Mouse (Mus musculus) lung, embryonic 15.5 days (tissue): ENCODE data around the gene Cnpy1. TPM values are rescaled to one million over a fixed set of nuclear protein-coding genes. Genes with fewer than 3 reads are reported as not detected.

ENCODE experiments used
- ATAC-seq: fragments of 200-750 bp; cut with Nextera tagmentation; 2 replicates; pipeline ENCODE4 v1.8.0; 2017; ENCODE audit warnings: moderate number of reproducible peaks, borderline replicate concordance; ENCODE audit not compliant: low FRiP score, low TSS enrichment; ENCODE audit errors: extremely low read depth
- H3K27ac ChIP-seq: fragments of 300-500 bp; sonication (generic); 2 replicates; pipeline ENCODE4 v1.5.1; 2015; ENCODE audit warnings: moderate library complexity, mild to moderate bottlenecking, inconsistent platforms
- H3K27me3 ChIP-seq: fragments of 300-500 bp; sonication (generic); 2 replicates; pipeline ENCODE4 v1.6.1; 2015; ENCODE audit warnings: inconsistent platforms
- H3K36me3 ChIP-seq: fragments of 300-500 bp; sonication (generic); 2 replicates; pipeline ENCODE4 v1.6.1; 2015; ENCODE audit warnings: inconsistent platforms
- H3K4me1 ChIP-seq: fragments of 300-500 bp; sonication (generic); 2 replicates; pipeline ENCODE4 v1.6.1; 2015; ENCODE audit warnings: inconsistent platforms
- H3K4me2 ChIP-seq: fragments of 300-500 bp; sonication (generic); 2 replicates; pipeline ENCODE4 v1.6.1; 2015; ENCODE audit warnings: inconsistent platforms, mild to moderate bottlenecking, moderate library complexity
- H3K4me3 ChIP-seq: fragments of 300-500 bp; sonication (generic); 2 replicates; pipeline ENCODE4 v1.5.1; 2015; ENCODE audit warnings: mild to moderate bottlenecking, inconsistent platforms
- H3K9ac ChIP-seq: fragments of 300-500 bp; sonication (generic); 2 replicates; pipeline ENCODE4 v1.6.1; 2015; ENCODE audit warnings: inconsistent platforms
- H3K9me3 ChIP-seq: fragments of 300-500 bp; sonication (generic); 2 replicates; pipeline ENCODE4 v1.6.1; 2016; ENCODE audit warnings: inconsistent platforms
- WGBS: fragments of 180-500 bp; shearing (Covaris S2); methylation state at CpG from one replicate; pipeline ENCODE4 v1.1.7; 2015; 5-methylcytosine and 5-hydroxymethylcytosine counted together
- polyA plus RNA-seq: library from polyadenylated mRNA; unstranded; fragments of >200 nt; fragmentation: Nextera tagmentation; extraction: Ambion mirVana; gene quantifications from 2 replicates; pipeline ENCODE4 v1.2.1, GENCODE M21; 2015

The Cnpy1 gene
- polyA plus RNA-seq, 1 experiment from 2014 or later: 0.56 TPM

- ATAC-seq: no peak
- no peak overlapping the region for H3K9ac ChIP-seq
- H3K4me1 ChIP-seq: no peaks in the 10 kb centered on the region
- H3K4me3 ChIP-seq: no peak overlapping the region
- H3K27me3 ChIP-seq: peaks cover 97% of the 10 kb centered on the region
- H3K4me2 ChIP-seq: no peak overlapping the region
- H3K36me3 ChIP-seq: no peaks in the 10 kb centered on the region
- H3K27ac ChIP-seq: no peak overlapping the region
- WGBS: 3% methylated on average over 10 of the region's 10 CpGs
- H3K9me3 ChIP-seq: no peaks in the 10 kb centered on the region
Measured at GRCm38 (mm10) chr5:28175570-28175919, 70.1 kb downstream of the Cnpy1 start.

DNA sequence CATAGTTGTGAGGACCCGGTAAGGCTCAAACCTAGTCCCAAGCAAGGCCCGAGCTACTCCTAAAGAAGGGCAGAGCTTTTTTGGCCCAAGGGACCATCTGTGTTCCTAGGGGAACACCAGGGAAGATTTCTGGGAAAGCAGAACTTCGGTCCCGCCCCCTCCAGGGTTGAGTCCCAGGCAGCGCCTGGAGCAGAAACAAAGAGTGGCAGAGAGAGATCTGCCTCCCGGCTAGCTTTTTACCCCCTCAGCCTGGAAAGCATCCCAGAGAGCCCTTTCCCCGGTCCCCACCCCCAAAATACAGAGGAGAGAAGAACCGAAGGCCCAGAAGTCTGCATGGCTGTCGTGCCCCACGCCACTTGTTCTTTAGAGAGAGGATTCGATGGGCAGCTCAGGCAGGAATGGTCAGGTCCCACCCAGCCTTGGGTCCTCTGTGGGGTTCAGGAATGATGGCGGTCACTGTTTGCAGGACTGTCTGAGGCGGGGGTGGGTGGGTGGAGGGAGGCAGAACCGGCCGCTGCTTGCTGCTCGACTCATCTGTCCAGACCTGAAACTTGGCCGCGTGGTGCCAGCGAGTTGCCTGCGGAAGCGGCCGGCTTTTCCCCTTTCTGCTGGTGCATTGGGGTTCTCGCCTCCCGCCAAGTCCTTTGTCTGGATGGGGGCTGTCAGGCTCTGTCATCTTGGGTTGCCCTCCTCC, 70.6 kb downstream of the Cnpy1 start:
- under 1% methylated on average over 24 of the region's 24 CpGs for whole genome bisulfite sequencing
- H3K27ac ChIP-seq: no peak overlapping the region
- no peaks in the 10 kb centered on the region for H3K4me1 ChIP-seq
- no peaks in the 10 kb centered on the region for H3K36me3 ChIP-seq
- H3K9me3 ChIP-seq: no peaks in the 10 kb centered on the region
- H3K27me3 ChIP-seq: peaks cover 95% of the 10 kb centered on the region
- H3K4me3 ChIP-seq: no peak overlapping the region
- no peak for ATAC-seq
- no peak overlapping the region for H3K9ac ChIP-seq
- H3K4me2 ChIP-seq: no peak overlapping the region

GRCm38 (mm10) chr5:28174086-28174485, 71.5 kb downstream of the Cnpy1 start:
- ATAC-seq: no peak
- peaks cover 95% of the 10 kb centered on the region for H3K27me3 ChIP-seq

GRCm38 (mm10) chr5:28173674-28174073, 71.9 kb downstream of the Cnpy1 start:
- 10% methylated on average over 1 of the region's 1 CpGs for WGBS
- Histone ChIP-seq H3K4me1 (peaks cover 3% of the 10 kb centered on the region; the same call in 1 of the 2 replicates), H3K9ac (no peak overlapping the region), H3K36me3 (no peaks in the 10 kb centered on the region), H3K27ac (no peak overlapping the region), H3K9me3 (no peaks in the 10 kb centered on the region), H3K4me3 (no peak overlapping the region), H3K27me3 (peaks cover 95% of the 10 kb centered on the region), H3K4me2 (no peak overlapping the region)
- no peak for ATAC-seq

More at GRCm38 (mm10) chr5:28174086-28174485, 71.5 kb downstream of the Cnpy1 start:
- H3K36me3 ChIP-seq: no peaks in the 10 kb centered on the region
- WGBS: 1% methylated on average over 8 of the region's 9 CpGs
- H3K27ac ChIP-seq: no peak overlapping the region
- H3K9ac ChIP-seq: no peak overlapping the region
- H3K4me3 ChIP-seq: no peak overlapping the region
- no peaks in the 10 kb centered on the region for H3K9me3 ChIP-seq
- H3K4me2 ChIP-seq: no peak overlapping the region
- H3K4me1 ChIP-seq: no peaks in the 10 kb centered on the region

DNA sequence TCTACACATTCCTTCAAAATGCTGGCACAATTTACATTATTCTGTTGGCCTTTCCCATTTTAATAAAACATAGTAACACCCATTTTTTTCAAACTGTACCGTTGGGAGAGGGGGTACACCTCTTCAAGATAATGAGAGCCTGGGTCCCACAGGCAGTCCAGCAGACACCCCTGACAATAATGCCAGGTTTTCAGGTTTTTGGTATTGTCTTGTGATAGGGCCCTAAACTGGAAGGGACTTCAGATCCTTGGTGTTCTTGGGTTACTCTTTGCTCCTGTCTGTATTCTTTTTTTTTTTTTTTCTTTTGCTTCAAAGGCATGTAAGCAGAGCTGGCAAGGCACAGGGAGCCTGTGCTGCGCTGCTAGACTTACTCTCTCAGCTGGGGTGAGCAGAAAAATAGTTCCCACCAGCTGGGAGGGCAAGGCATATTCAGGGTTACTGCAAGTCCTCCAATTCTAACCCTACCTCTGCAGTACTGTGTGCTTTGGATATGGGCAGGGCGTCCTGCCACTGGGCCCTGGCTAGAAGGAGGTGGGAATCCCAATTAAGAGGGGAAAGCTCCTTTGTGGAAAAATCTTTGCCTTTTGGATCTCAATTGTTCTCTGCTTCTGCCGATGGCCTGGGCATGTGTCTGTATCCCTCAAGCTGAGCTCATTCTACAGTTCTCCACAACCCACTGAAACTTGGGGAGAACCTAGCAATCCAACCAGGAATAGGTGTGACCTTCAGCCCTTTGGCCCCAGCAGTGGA, 72.5 kb downstream of the Cnpy1 start:
- no peak overlapping the region for H3K27ac ChIP-seq
- WGBS: 4% methylated on average over 4 of the region's 4 CpGs
- peaks cover 8% of the 10 kb centered on the region for H3K4me1 ChIP-seq
- no peak overlapping the region for H3K4me3 ChIP-seq
- peaks cover 95% of the 10 kb centered on the region for H3K27me3 ChIP-seq
- no peaks in the 10 kb centered on the region for H3K9me3 ChIP-seq
- no peak for ATAC-seq
- no peak overlapping the region for H3K9ac ChIP-seq
- no peaks in the 10 kb centered on the region for H3K36me3 ChIP-seq
- no peak overlapping the region for H3K4me2 ChIP-seq

- no peak overlapping the region for H3K9ac ChIP-seq
- WGBS: 4% methylated on average over 8 of the region's 8 CpGs
- peaks cover 97% of the 10 kb centered on the region for H3K27me3 ChIP-seq
- H3K36me3 ChIP-seq: no peaks in the 10 kb centered on the region
- no peak for ATAC-seq
- H3K4me3 ChIP-seq: no peak overlapping the region
- H3K27ac ChIP-seq: no peak overlapping the region
- peaks cover 12% of the 10 kb centered on the region for H3K4me1 ChIP-seq
- no peak overlapping the region for H3K4me2 ChIP-seq
- no peaks in the 10 kb centered on the region for H3K9me3 ChIP-seq
Measured at GRCm38 (mm10) chr5:28172261-28172920, 73.2 kb downstream of the Cnpy1 start.

DNA sequence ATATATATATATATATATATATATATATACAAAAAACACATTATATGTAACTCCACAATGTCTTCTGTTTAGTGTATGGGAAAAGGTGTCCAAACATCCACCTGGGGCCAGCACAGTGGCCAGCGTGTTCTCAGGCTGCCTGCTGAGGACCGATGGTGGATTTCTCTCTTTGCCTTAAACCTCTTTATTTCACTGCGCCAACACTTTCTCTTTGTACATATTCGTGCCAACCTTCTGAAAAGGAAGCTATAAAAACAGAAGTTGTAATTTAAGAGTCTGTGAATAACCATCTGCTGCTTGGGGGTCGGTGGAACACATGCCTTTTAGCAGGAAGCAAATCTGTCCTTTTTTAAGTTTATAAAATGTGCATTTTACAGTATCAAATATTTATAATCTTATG, 73.9 kb downstream of the Cnpy1 start:
- no peak overlapping the region for H3K4me2 ChIP-seq
- peaks cover 96% of the 10 kb centered on the region for H3K27me3 ChIP-seq
- no peaks in the 10 kb centered on the region for H3K36me3 ChIP-seq
- peaks cover 17% of the 10 kb centered on the region for H3K4me1 ChIP-seq
- ATAC-seq: no peak
- H3K9me3 ChIP-seq: no peaks in the 10 kb centered on the region
- H3K4me3 ChIP-seq: no peak overlapping the region
- H3K27ac ChIP-seq: no peak overlapping the region
- no peak overlapping the region for H3K9ac ChIP-seq
- 15% methylated on average over 5 of the region's 5 CpGs for WGBS

- WGBS: 1% methylated on average over 19 of the region's 19 CpGs
- Histone ChIP-seq H3K27ac (no peak overlapping the region), H3K9ac (no peak overlapping the region), H3K4me2 (no peak overlapping the region), H3K4me1 (peaks cover 24% of the 10 kb centered on the region), H3K36me3 (no peaks in the 10 kb centered on the region), H3K27me3 (peaks cover 96% of the 10 kb centered on the region), H3K9me3 (no peaks in the 10 kb centered on the region), H3K4me3 (no peak overlapping the region)
- no peak for ATAC-seq
Measured at GRCm38 (mm10) chr5:28170892-28171291, 74.7 kb downstream of the Cnpy1 start.

- 4% methylated on average over 17 of the region's 17 CpGs for WGBS
- Histone ChIP-seq H3K9ac (no peak overlapping the region), H3K36me3 (no peaks in the 10 kb centered on the region), H3K27me3 (peaks cover 96% of the 10 kb centered on the region), H3K4me2 (no peak overlapping the region), H3K4me1 (peaks cover 32% of the 10 kb centered on the region), H3K9me3 (no peaks in the 10 kb centered on the region), H3K27ac (no peak overlapping the region), H3K4me3 (no peak overlapping the region)
- no peak for ATAC-seq
Measured at GRCm38 (mm10) chr5:28170081-28170480, 75.5 kb downstream of the Cnpy1 start.

DNA sequence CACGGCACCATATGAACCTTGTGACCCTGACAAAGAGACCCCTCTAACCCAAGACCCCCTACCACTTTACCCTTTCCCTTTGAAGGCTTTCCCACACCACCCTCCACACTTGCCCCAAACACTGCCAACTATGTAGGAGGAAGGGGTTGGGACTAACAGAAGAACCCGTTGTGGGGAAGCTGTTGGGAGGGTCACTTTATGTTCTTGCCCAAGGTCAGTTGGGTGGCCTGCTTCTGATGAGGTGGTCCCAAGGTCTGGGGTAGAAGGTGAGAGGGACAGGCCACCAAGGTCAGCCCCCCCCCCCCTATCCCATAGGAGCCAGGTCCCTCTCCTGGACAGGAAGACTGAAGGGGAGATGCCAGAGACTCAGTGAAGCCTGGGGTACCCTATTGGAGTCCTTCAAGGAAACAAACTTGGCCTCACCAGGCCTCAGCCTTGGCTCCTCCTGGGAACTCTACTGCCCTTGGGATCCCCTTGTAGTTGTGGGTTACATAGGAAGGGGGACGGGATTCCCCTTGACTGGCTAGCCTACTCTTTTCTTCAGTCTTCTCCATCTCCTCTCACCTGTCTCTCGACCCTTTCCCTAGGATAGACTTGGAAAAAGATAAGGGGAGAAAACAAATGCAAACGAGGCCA, 76.3 kb downstream of the Cnpy1 start:
- Histone ChIP-seq H3K4me1 (peaks cover 34% of the 10 kb centered on the region), H3K27ac (no peak overlapping the region), H3K9me3 (no peaks in the 10 kb centered on the region), H3K9ac (no peak overlapping the region), H3K4me3 (no peak overlapping the region), H3K27me3 (peaks cover 96% of the 10 kb centered on the region), H3K36me3 (no peaks in the 10 kb centered on the region), H3K4me2 (no peak overlapping the region)
- ATAC-seq: no peak
- 1% methylated on average over 5 of the region's 5 CpGs for WGBS

- H3K9ac ChIP-seq: no peak overlapping the region
- H3K27me3 ChIP-seq: peaks cover 96% of the 10 kb centered on the region
- peaks cover 34% of the 10 kb centered on the region for H3K4me1 ChIP-seq
- WGBS: 2% methylated on average over 36 of the region's 36 CpGs
- no peak for ATAC-seq
- H3K36me3 ChIP-seq: no peaks in the 10 kb centered on the region
- no peaks in the 10 kb centered on the region for H3K9me3 ChIP-seq
- peak overlapping the region; percentile 13 for H3K4me3 ChIP-seq
- H3K4me2 ChIP-seq: peak overlapping the region; percentile 36
- H3K27ac ChIP-seq: no peak overlapping the region
Measured at GRCm38 (mm10) chr5:28168253-28169165, 77.1 kb downstream of the Cnpy1 start.
